Mouse (Mus musculus) ES-E14 (cell line): ENCODE measurements at regions not wholly inside any gene's neighbourhood (a gene's known extent, or its start where the extent isn't known, plus 50 kb on each side); places are given as distances from the start of the nearest gene placed in this dataset.
A peak's percentile ranks its signal among the peaks of the same experiment; 100 is the strongest.

Source experiments
- DNase-seq: peaks from one replicate; pipeline ENCODE4 v3.0.0-alpha.2; 2013; ENCODE audit warnings: low read depth, low spot score
- H3K27ac ChIP-seq: 2 replicates; pipeline ENCODE4 v1.5.1; 2012; ENCODE audit warnings: low read depth, mild to moderate bottlenecking, low read length, moderate library complexity, mixed read lengths; ENCODE audit not compliant: poor library complexity, insufficient read depth, severe bottlenecking
- H3K36me3 ChIP-seq: 2 replicates; pipeline ENCODE4 v1.6.1; 2012; ENCODE audit warnings: mild to moderate bottlenecking, low read length, moderate library complexity, mixed read lengths; ENCODE audit not compliant: control insufficient read depth, poor library complexity, insufficient read depth, severe bottlenecking
- H3K4me1 ChIP-seq, 2 experiments: fragments of 150-350 bp in 1 of 2; sonication (generic) in 1 of 2; 2 replicates each; pipeline ENCODE4 v1.6.1; 2012; ENCODE audit warnings: low read length in 2 of 2, mild to moderate bottlenecking in 1 of 2, mixed read lengths in 1 of 2; ENCODE audit not compliant: control insufficient read depth in 2 of 2, insufficient read depth in 2 of 2, poor library complexity in 1 of 2
- H3K4me3 ChIP-seq, 2 experiments: fragments of 150-350 bp in 1 of 2; sonication (generic) in 1 of 2; 2 replicates each; pipeline ENCODE4 v1.5.1; 2012; ENCODE audit warnings: low read length in 2 of 2, low read depth in 1 of 2, mild to moderate bottlenecking in 1 of 2, mixed read lengths in 1 of 2; ENCODE audit not compliant: insufficient read depth in 1 of 2, poor library complexity in 1 of 2, severe bottlenecking in 1 of 2
- H3K9ac ChIP-seq: 2 replicates; pipeline ENCODE4 v1.6.1; 2012; ENCODE audit warnings: low read depth, mild to moderate bottlenecking, low read length, mixed read lengths; ENCODE audit not compliant: poor library complexity, insufficient read depth, severe bottlenecking
- H3K9me3 ChIP-seq: fragments of 150-350 bp; sonication (generic); 2 replicates; pipeline ENCODE4 v1.6.1; 2012; ENCODE audit warnings: low read depth, mild to moderate bottlenecking, low read length; ENCODE audit not compliant: control insufficient read depth, insufficient read depth
- CHD2 ChIP-seq: IDR thresholded peaks from 2 replicates; pipeline ENCODE4 v1.6.1; 2014; ENCODE audit warnings: mild to moderate bottlenecking, low read depth, low read length, inconsistent platforms
- HCFC1 ChIP-seq: IDR thresholded peaks from 2 replicates; pipeline ENCODE4 v1.6.1; 2012; ENCODE audit warnings: low read length, inconsistent platforms, borderline replicate concordance; ENCODE audit not compliant: insufficient read depth
- MAFK ChIP-seq: IDR thresholded peaks from 2 replicates; pipeline ENCODE4 v1.6.1; 2014; ENCODE audit warnings: mild to moderate bottlenecking, low read depth, low read length, inconsistent platforms; ENCODE audit not compliant: insufficient read depth
- ZC3H11A ChIP-seq: IDR thresholded peaks from 2 replicates; pipeline ENCODE4 v1.6.1; 2012; ENCODE audit warnings: low read depth, mild to moderate bottlenecking, inconsistent platforms, low read length, borderline replicate concordance
- ZNF384 ChIP-seq: IDR thresholded peaks from 2 replicates; pipeline ENCODE4 v1.6.1; 2012; ENCODE audit warnings: low read depth, low read length, inconsistent platforms
- in situ Hi-C, 2 experiments: fragments of 600-800 bp; cut with MboI; formaldehyde crosslinking; loops; one replicate each; pipeline ENCODE4 v1.15.1; 2025; ENCODE audit warnings: low sequenced_read_pairs in 2 of 2, inconsistent platforms in 1 of 2; ENCODE audit not compliant: unreplicated experiment in 2 of 2

DNA sequence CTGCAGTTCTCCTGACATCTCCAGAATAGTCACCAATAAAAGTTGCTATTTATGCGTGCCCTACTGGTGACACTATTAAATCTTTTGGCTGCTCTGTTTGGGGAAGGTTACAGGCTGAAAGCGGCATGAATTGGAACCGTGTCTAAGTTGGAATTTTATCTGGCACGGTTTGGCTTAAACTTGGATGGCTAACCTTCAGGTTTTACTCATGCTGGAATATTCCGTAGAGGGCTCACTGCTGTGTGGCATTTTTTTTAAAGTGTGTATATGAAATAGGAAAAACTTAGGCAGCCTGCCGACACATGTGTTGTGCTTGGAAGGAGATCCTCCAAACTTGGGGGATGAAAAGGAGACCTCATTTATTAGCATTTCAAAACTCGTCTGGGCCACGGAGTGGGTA lies 489.0 kb upstream of the Mgmt start:
- no peak for DNase-seq
- H3K27ac ChIP-seq, result no peak overlapping the region
- TF ChIP-seq CHD2, result no peak
- TF ChIP-seq MAFK, result no peak
- no peak for TF ChIP-seq ZNF384
- no peak for TF ChIP-seq ZC3H11A
- TF ChIP-seq HCFC1, result no peak
- no peak overlapping the region for H3K9ac ChIP-seq
- H3K9me3 ChIP-seq, result no peaks in the 10 kb centered on the region
- in situ Hi-C loops, result no loop called here
- no peaks in the 10 kb centered on the region for H3K4me1 ChIP-seq
- no peak overlapping the region for H3K4me3 ChIP-seq
- H3K36me3 ChIP-seq, result no peaks in the 10 kb centered on the region

DNA sequence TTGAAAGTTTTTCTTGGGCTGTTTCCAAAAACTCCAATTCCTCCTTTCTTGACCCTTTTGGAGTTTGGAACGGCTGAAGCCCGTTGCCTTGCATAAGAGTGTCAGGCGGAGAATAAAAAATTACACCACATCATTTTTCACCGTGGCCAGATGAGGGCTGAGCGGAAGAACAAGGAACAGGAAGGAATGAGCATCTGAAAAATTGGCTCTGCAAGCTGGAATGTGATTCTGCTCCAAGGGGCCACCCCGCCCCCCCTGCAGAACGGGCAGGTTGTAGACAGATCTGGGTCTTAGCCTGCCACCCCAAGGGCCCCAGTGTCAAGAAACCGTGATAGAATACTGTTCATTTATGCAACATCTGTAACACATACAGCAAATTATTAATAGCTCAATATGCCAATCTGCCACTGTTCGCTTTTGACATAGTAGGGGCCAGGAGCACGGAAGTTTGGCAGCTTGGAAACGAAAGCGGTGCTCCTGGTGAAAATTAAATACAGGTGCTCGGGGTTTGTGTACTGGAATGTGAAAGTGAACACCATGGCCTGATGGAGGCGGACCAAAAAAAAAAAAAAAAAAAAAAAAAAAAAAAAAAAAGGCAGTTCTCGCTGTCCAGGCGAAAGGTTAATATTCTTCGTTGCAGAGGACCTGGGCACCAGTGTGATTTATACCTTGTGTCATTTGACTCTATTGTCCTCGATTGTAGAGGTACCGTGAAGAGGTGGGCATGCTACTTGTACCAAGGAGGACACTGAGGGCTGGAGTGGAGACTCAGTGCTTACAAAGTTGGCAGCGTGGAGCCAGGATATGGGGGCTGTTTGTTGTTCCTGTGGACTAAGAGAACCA lies 487.9 kb upstream of the Mgmt start:
- H3K4me1 ChIP-seq, result no peaks in the 10 kb centered on the region
- DNase-seq, result no peak
- no peaks in the 10 kb centered on the region for H3K36me3 ChIP-seq
- no peak overlapping the region for H3K27ac ChIP-seq
- H3K4me3 ChIP-seq, result no peak overlapping the region
- peak; percentile 69 for TF ChIP-seq ZNF384
- TF ChIP-seq ZC3H11A, result no peak
- TF ChIP-seq MAFK, result no peak
- no peak for TF ChIP-seq HCFC1
- no peak for TF ChIP-seq CHD2
- no peak overlapping the region for H3K9ac ChIP-seq
- in situ Hi-C loops, result no loop called here
- no peaks in the 10 kb centered on the region for H3K9me3 ChIP-seq

DNA sequence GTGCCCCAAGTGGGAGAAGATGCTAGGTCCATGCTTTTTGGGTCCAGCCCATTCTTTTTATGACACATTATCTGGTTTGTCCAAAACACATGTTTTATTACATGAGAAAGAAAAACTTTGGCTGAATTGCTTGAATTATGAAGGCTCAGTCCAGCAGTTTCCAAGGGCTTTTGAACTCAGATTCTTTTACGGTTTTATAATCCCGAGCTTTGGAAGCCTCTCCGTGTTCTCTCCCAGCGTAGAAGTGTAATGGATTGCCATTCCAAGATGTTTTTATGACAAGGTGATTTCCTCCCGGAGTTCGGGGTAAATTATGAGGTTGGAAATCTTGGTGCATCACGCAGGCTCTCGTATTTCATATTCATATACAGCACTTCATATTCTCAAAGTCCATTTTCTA lies 479.6 kb upstream of the Mgmt start:
- no peak for TF ChIP-seq HCFC1
- TF ChIP-seq ZC3H11A, result no peak
- TF ChIP-seq ZNF384, result no peak
- TF ChIP-seq MAFK, result no peak
- no peak for TF ChIP-seq CHD2
- Histone ChIP-seq H3K9me3 (no peaks in the 10 kb centered on the region), H3K4me3 (no peak overlapping the region), H3K27ac (no peak overlapping the region), H3K36me3 (no peaks in the 10 kb centered on the region), H3K4me1 (no peaks in the 10 kb centered on the region), H3K9ac (no peak overlapping the region)
- DNase-seq, result no peak
- in situ Hi-C loops, result no loop called here

- H3K27ac ChIP-seq, result no peak overlapping the region
- H3K9ac ChIP-seq, result no peak overlapping the region
- in situ Hi-C loops, result no loop called here
- no peaks in the 10 kb centered on the region for H3K4me1 ChIP-seq
- no peak overlapping the region for H3K4me3 ChIP-seq
- TF ChIP-seq ZC3H11A (no peak), MAFK (no peak), CHD2 (no peak), HCFC1 (no peak)
- H3K9me3 ChIP-seq, result no peaks in the 10 kb centered on the region
- no peak for DNase-seq
- H3K36me3 ChIP-seq, result no peaks in the 10 kb centered on the region
These were observed 477.1 kb upstream of the Mgmt start for GRCm38 (mm10) chr7:136417327-136417726.
